Mouse (Mus musculus): ENCODE results near the gene Bmp6.

The Bmp6 gene

DNA sequence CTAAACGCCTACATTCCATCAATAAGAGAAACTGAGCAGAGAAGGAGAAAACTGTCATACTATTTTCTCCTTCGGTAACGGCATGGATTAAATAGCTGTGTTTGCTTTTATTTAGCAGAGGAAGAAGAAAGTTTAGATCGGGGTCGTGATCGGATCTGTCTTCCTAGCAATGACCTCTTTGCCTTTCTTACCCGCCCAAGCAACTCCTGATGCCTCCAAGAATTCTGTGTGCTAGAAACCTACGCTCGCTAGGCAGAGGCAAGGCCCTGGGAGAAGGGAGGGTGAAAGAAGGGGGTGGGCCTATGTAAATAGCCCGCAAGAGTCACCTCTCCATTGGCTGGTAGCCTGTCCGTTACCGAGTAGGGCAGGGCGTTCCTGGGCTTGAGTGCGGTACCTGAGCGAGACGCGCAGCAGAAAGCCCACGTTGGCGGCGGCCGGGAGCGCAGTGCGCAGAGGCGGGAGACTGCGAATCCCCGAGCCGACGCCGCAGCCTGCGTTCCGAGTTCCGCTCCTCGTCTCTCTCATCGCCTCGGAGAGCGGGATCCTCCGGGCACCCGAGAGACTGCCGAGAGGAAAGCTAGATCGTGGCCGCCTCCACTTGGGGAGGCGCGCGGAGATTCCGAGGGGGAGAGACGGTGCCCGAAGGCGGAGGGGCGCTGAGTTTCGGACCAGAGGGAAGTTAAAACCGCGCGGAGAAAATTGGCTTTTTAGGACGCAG lies at the start of gene Bmp6:
Bmp6 (plus strand) TSS at position 395 of the 718 bp plus-strand sequence.
- peak in 1 of 2 experiments; percentile 12 for DNase-seq (ENCODE audit: low spot score in 2 of 2)

- no peak for DNase-seq (ENCODE audit: low spot score in 2 of 2)
Measured at GRCm38 (mm10) chr13:38296166-38296565, 48.7 kb upstream of the Bmp6 start.

DNA sequence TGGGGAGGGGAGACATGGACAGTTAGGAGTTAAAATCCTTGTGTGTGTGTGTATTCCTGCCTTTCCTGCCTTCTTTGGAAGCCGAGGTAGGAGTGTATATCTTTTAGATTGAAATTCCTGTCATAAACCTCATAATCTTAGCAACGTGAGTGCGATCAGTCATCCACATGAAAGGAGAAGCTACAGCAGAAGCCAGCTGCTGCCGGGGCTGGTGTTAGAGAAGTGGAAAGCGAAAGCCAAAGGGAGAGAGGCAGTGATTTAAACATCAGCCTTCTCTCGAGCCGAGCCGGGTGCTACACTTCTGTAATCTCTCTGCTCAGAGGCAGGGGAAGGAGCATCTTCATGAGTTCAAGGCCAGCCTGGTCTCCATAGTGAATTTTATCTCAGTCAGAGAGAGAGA lies 48.3 kb upstream of the Bmp6 start:
- no peak for DNase-seq (ENCODE audit: low spot score in 2 of 2)

DNA sequence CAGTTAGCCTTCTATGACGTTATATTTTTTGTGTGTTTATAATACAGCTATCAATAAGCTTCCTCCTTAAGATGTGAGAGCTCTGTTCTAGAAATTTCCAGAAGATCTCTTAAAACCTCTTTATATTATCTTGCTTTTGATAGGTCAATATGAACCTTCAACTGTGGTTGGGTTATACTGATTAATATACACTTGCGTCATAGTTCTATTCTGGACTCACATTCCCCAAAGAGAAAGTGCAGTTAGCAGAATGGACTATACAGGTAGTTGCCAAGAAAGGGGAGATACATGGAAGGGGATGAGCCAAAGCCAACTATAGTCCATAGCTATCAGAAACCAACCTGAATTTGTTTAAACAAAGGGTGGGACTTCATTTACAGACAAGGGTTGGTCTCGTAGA lies 33.8 kb upstream of the Bmp6 start:
- DNase-seq (ENCODE audit: low spot score in 2 of 2) = no peak

GRCm38 (mm10) chr13:38312357-38313040 lies 32.4 kb upstream of the Bmp6 start:
- DNase-seq (ENCODE audit: low spot score in 2 of 2) = no peak

DNA sequence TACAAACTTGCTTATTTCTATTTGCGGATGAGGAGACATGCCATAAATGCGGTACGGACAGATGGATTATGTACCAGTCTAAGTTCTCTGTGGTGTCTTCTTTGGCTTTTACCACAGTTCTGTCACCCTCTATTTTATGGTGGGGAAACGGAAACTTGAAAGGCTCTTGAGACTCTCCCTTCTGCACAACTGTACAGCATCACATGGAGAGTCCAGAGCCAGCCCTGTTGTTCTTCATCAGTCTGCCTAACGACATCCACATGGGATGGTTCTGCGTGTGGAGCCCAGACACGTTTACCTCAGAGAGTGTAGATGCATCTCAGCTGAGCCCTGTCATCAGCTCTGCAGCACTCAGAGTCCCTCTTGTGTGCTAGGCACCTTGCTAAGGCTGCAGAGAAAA lies 30.3 kb upstream of the Bmp6 start:
- no peak for DNase-seq (ENCODE audit: low spot score in 2 of 2)

GRCm38 (mm10) chr13:38318418-38318817 lies 26.5 kb upstream of the Bmp6 start:
- DNase-seq (ENCODE audit: low spot score in 2 of 2) = no peak

DNA sequence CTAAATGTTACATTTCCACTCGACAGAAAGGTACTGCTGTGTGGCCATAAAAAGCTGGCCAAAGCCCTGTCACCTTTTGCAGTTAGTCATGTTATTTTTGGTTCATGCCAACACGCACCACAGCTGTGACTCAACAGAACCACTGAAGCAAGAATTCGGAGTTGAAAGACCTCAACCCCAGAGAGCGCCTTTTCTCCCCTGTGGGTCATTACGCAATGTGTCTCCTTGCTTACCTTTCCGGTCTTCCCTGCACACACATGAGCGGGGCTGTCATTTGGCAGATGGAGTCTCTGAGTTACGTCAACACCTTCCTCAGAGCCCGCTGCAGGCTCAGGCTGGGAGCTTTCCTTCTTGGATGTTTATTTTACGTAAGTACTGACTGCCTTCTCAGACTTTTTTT lies 24.6 kb upstream of the Bmp6 start:
- DNase-seq (ENCODE audit: low spot score in 2 of 2) = no peak

DNA sequence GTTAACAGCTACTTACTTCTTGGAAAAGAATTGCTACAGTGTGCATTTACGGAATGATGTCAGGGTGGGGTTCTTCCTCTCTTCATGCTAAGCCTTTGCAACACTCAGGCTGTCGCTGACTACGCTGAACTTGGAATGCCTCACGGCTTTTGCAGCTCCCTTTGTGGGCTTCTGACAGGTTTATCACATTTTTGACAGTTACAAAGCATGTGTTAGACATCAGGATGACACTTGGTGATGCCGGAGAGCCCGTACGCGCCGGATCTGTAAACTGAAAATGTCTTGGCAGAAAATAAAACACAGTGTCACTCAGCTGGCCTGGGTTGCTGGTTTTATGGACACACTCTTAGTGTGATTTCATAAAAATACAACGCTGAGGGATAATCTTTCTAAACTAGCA lies 20.5 kb upstream of the Bmp6 start:
- no peak for DNase-seq (ENCODE audit: low spot score in 2 of 2)

DNA sequence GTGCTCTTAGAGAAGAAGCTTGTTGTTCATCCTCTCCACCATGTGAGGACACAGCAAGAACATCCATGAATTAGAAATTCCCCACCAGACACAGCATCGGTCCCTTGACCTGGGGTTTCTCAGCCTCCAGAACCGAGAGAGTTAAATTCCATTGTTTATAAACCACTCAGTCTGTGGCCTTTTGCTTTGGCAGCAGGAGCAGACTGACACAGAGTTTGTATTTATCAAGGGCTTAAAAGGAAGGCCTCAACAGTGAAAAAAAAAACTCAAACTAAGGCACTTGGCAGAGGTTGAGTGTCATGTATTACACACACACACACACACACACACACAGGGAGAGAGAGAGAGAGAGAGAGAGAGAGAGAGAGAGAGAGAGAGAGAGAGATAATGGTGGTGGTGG lies 17.5 kb upstream of the Bmp6 start:
- no peak for DNase-seq (ENCODE audit: low spot score in 2 of 2)

- DNase-seq (ENCODE audit: low spot score in 2 of 2) = no peak
Measured at GRCm38 (mm10) chr13:38333496-38333895, 11.4 kb upstream of the Bmp6 start.

DNA sequence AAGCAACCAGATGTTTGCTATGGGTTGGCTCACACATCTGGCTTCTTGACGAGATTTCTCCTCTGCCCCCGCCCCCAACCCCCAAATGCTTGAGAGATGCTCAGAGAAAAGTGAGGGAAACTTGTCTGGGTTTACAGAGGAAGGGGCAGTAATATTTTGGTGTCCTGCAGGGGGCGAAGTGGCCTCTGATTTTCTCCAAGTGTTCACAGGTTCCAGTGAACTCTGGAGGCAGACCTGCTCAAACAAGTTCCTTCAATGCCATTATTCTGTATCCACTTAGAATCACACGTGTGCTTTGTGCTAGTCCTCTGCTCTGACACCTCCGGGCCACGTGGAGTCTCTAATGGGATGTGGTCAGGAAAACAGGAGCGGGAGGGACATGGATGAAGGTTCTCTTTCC lies 2.3 kb upstream of the Bmp6 start:
- peak in 1 of 2 experiments; percentile 44 for DNase-seq (ENCODE audit: low spot score in 2 of 2)

GRCm38 (mm10) chr13:38343202-38343601 lies 1.7 kb upstream of the Bmp6 start:
- DNase-seq (ENCODE audit: low spot score in 2 of 2) = no peak

DNA sequence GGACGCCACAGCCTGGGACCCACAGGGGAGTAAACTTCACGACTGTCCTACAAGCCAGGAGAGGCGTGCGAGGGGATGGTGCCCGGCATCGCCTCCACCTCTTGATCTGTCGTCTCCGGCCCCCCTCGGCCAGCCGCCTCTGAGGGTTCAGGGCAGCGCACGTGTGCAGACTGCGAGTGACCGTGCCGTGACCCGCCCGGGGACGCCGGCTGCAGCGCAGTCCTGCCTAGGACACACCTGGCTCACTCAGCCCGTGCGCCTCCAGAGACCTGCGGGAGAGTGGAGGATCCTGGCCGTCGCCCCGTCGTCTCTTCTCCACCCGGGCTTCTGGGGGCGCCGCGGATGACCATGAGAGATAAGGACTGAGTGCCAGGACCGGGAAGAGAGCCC lies 519 bp downstream of the Bmp6 start:
- DNase-seq (ENCODE audit: low spot score in 2 of 2) = no peak

DNA sequence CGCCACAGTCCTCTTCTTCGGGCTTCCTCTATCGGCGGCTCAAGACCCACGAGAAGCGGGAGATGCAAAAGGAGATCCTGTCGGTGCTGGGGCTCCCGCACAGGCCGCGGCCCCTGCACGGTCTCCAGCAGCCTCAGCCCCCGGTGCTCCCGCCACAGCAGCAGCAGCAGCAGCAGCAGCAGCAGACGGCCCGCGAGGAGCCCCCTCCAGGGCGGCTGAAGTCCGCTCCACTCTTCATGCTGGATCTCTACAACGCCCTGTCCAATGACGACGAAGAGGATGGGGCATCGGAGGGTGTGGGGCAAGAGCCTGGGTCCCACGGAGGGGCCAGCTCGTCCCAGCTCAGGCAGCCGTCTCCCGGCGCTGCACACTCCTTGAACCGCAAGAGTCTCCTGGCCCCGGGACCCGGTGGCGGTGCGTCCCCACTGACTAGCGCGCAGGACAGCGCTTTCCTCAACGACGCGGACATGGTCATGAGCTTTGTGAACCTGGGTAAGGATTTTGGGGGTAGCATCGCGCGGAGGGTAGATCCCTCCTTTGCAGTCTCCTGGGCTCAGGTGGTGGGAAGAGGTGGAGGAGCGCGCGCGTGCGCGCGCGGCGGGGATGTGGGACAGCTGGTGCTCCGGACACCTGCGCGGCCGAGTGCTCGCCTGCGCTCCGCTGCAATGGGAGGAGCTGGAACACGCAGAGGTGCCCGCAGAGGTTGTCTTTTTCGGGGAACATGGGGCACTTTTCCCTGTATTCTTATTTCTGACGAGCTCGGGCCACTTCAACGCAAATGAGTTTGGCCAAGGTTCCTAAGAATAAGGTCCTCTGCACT lies 1.4 kb downstream of the Bmp6 start:
- DNase-seq (ENCODE audit: low spot score in 2 of 2) = no peak

DNA sequence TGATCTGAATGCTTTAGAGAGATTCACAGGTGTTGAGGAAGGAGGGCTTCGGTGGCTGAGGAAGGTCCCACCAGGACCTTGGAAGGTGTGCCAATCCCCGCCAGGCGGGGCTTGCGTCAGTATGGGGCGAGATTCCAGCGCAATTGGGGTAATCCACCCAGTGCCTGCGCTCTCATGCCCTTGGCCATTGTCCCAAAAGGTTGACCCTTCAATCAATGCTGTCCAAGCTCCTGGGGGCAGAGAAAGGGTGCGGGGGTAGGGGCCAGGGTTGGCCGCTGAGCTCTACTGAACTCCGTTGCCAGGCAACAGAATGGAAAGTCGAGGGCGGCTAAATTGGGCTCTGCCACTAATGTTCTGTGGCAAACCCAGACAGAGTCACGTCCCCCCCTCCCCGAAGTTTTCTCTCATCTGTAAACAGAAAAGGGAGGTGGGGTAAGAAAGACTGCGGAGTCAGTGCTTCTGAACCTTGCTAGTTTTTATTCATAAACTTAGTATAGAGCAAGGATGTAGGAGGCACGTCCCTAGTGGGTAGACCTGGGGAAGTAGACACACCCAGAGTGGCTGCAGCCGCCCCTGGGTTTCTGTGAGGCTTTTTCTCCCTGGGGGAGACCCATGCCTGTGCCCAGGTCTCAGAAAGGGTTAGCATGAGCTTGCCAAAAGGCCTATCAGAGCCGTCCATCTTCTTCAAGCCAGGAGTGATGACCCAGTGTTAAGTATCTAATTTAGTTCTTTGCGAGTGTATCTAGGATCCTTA lies 2.3 kb downstream of the Bmp6 start:
- no peak for DNase-seq (ENCODE audit: low spot score in 2 of 2)

DNA sequence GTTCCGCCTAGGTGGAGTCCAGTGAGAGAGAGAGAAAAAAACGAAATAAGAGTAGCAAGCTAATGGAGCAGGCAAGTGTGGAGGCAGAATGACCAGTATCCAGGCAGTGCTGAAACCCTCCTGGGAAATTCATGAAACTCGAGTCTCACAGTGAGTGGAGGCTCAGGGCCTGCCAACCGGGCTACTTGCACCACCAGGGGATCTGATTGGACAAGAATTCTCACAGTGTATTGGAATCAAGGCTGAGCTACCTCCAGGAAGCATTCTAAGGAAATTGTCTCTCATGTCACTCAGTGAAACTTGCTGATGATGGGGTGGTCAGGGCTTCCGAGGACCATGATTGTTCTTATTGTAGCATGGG lies 2.8 kb downstream of the Bmp6 start:
- no peak for DNase-seq (ENCODE audit: low spot score in 2 of 2)

DNA sequence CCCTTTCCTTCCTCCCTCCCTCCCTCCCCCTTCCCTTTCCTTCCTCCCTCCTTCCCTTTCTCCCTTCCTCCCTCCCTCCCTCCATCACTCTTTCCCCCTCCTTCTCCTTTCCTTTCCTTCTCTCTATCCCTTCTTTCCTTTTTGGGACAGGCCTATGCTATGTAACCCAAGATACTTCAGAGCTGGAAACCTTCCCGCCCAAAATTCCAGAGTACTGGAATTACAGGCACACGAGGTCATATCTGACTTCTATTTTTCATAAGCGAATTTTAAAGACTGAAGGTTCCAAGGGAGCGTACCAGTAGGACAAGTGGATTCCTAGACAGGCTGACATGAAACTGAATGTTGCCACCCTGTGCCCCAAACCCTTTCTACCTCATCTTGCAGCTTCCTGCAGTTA lies 4.1 kb downstream of the Bmp6 start:
- no peak for DNase-seq (ENCODE audit: low spot score in 2 of 2)

- DNase-seq (ENCODE audit: low spot score in 2 of 2) = no peak
Measured at GRCm38 (mm10) chr13:38349818-38350217, 4.9 kb downstream of the Bmp6 start.

- no peak for DNase-seq (ENCODE audit: low spot score in 2 of 2)
Measured at GRCm38 (mm10) chr13:38351996-38352395, 7.1 kb downstream of the Bmp6 start.

DNA sequence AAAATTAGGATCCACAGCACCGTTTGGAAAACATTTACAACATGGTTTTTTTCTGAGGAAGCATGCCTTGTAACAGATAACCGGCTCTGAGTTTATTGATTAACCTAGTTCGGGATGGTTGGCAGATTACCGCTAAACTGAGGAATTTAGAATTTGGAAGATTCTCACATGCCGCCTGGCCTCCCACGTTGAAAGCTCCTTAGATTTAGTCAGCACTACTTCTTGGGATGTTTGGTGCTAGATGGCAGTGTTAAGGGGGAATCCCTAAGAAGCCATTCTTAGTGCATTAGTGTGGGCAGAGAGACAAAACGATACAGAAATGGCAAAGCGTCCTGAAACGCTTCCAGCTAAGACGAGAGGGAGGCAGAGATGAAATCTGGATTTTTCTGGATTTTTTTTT lies 8.1 kb downstream of the Bmp6 start:
- DNase-seq (ENCODE audit: low spot score in 2 of 2) = no peak

Data from spleen, postnatal 14 days (tissue).